Mouse (Mus musculus): ENCODE data around the gene Bmp6.

DNA sequence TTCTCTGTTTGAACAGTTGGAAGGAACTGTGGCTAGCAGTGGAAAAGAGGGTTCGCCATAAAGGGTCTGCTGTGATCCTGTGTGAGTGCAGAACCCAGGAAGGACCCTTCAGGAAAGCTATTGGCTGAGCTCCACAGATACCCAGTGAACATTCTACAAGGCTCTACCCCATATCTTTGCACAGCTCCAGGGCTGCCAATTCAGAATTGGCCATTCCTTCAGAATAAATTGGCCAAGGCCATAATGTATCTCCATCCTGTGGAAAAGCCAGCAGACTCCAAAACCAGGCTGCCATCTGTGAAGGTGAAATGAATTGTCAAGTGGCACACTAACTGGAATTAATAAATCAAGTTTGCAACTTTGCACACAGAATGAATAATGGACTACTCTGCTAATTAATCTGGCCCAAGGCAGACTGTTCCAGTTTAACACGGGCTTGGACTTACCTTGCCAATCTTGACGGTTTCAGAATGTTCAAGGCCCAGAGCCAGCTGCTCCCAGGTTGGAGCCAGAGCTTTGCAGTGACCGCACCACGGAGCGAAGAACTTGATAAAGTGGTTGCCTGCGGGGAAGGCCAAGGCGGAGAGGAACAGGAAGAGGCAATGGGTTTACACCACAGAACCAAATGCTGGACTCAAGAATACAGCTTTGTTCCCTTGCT is 164.9 kb downstream of the Bmp6 start:
- TF ChIP-seq CTCF (IDR thresholded peaks at IDR 0.05; ENCODE audit: low read depth, low read length) (no peak), POLR2A (IDR thresholded peaks at IDR 0.05; ENCODE audit: borderline replicate concordance, low read depth, low read length) (no peak)

Data from bone marrow macrophage, adult 2 months (primary cell).